22 mouse cellular contexts compared by ENCODE assay signal in the genomic region with DNA sequence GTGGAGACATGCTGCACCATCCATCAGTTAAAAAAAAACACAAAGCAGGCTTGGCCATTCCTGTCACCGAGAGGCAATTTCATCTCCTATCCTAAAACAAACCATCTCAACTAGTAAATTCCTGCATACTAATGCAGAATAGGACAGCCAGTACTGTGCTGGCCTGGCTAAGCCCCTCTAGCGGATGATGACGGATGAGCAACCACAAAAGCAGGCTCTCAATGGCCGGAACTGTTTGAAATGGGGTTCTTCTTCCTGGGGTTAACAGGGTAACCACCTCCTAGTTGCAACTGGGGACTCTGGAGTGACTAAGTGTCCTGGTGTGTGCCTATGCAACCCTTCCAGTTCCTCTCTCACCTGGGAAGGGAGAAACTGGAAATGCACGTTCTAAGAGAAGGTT. TPM values are rescaled to one million over a fixed set of nuclear protein-coding genes. Genes with fewer than 3 reads are reported as not detected.
A peak's percentile ranks its signal among the peaks of the same experiment; 100 is the strongest.
DNase-seq lines count a peak whose midpoint lies in the region; ATAC-seq and TF ChIP-seq lines count a peak whose summit lies in the region.
"Had no signal": no experiment of that assay in that cellular context is flagged by ENCODE, and none has a peak within 500 bp of the region (broad histone marks: within the 10 kb centered on the region; RNA-seq: fewer than 3 reads in every experiment).

No protein-coding gene starts in this region.

- no peak for TF ChIP-seq POLR2A in brain, embryonic 14.5 days (IDR thresholded peaks at IDR 0.05; ENCODE audit: borderline replicate concordance, extremely low read depth, insufficient read depth, insufficient read length, poor library complexity, severe bottlenecking)

- H3K4me3 ChIP-seq in heart, embryonic 10.5 days: no peak overlapping the region
- H3K4me3 ChIP-seq in midbrain, postnatal 0 days (ENCODE audit: low read depth, low read length): no peak overlapping the region
- no peak overlapping the region for H3K4me3 ChIP-seq in midbrain, embryonic 13.5 days (replicated peaks)
- no peak overlapping the region for H3K4me3 ChIP-seq in forebrain, embryonic 10.5 days
- H3K4me3 ChIP-seq: heart, embryonic 13.5 days; liver, embryonic 13.5 days; neural tube, embryonic 13.5 days had no signal

- H3K36me3 ChIP-seq in heart, embryonic 10.5 days: peaks cover 30% of the 10 kb centered on the region
- peaks cover 25% of the 10 kb centered on the region for H3K36me3 ChIP-seq in midbrain, postnatal 0 days (ENCODE audit: insufficient read depth, low read length)
- H3K36me3 ChIP-seq in midbrain, embryonic 13.5 days: peaks cover 30% of the 10 kb centered on the region
- peaks cover 40% of the 10 kb centered on the region for H3K36me3 ChIP-seq in forebrain, embryonic 10.5 days (replicated peaks)

- WGBS in heart, embryonic 10.5 days: 51% methylated on average over 5 of the region's 5 CpGs
- 38% methylated on average over 5 of the region's 5 CpGs for WGBS in midbrain, postnatal 0 days
- WGBS in midbrain, embryonic 13.5 days: 11% methylated on average over 5 of the region's 5 CpGs
- 40% methylated on average over 5 of the region's 5 CpGs for WGBS in forebrain, embryonic 10.5 days

- H3K27me3 ChIP-seq in heart, embryonic 10.5 days (ENCODE audit: insufficient read depth, poor library complexity, severe bottlenecking): no peaks in the 10 kb centered on the region
- H3K27me3 ChIP-seq in midbrain, postnatal 0 days (ENCODE audit: insufficient read depth, low read length): no peaks in the 10 kb centered on the region
- no peaks in the 10 kb centered on the region for H3K27me3 ChIP-seq in midbrain, embryonic 13.5 days
- peaks cover 15% of the 10 kb centered on the region for H3K27me3 ChIP-seq in forebrain, embryonic 10.5 days (ENCODE audit: poor library complexity, severe bottlenecking)
- H3K27me3 ChIP-seq: heart, embryonic 13.5 days; liver, embryonic 13.5 days; neural tube, embryonic 13.5 days had no signal

- ATAC-seq in midbrain, postnatal 0 days (ENCODE audit: low FRiP score): no peak
- no peak for ATAC-seq in midbrain, embryonic 13.5 days
- ATAC-seq in megakaryocyte, adult 5-6 weeks (ENCODE audit: poor library complexity, severe bottlenecking): 0 out of 2 replicates have a peak, but pooled peaks have one; percentile 20
- ATAC-seq: midbrain, embryonic 16.5 days had no signal

- peaks cover 36% of the 10 kb centered on the region for H3K4me1 ChIP-seq in heart, embryonic 10.5 days
- no peaks in the 10 kb centered on the region; the same call in 1 of the 2 replicates for H3K4me1 ChIP-seq in midbrain, postnatal 0 days (ENCODE audit: insufficient read depth, low read length)
- H3K4me1 ChIP-seq in midbrain, embryonic 13.5 days (replicated peaks): peaks cover 29% of the 10 kb centered on the region
- H3K4me1 ChIP-seq in forebrain, embryonic 10.5 days: peaks cover 51% of the 10 kb centered on the region

- H3K27ac ChIP-seq in heart, embryonic 10.5 days: no peak overlapping the region
- H3K27ac ChIP-seq in midbrain, postnatal 0 days (ENCODE audit: low read depth, low read length): no peak overlapping the region
- no peak overlapping the region for H3K27ac ChIP-seq in midbrain, embryonic 13.5 days
- no peak overlapping the region for H3K27ac ChIP-seq in forebrain, embryonic 10.5 days
- H3K27ac ChIP-seq: heart, embryonic 13.5 days; liver, embryonic 13.5 days; neural tube, embryonic 13.5 days had no signal

- H3K9me3 ChIP-seq in heart, embryonic 10.5 days: no peaks in the 10 kb centered on the region
- no peaks in the 10 kb centered on the region for H3K9me3 ChIP-seq in midbrain, postnatal 0 days (ENCODE audit: low read length)
- H3K9me3 ChIP-seq in midbrain, embryonic 13.5 days: no peaks in the 10 kb centered on the region
- no peaks in the 10 kb centered on the region for H3K9me3 ChIP-seq in forebrain, embryonic 10.5 days
- H3K9me3 ChIP-seq: heart, embryonic 13.5 days; liver, embryonic 13.5 days; neural tube, embryonic 13.5 days had no signal

- H3K4me2 ChIP-seq in midbrain, postnatal 0 days (ENCODE audit: low read depth, low read length, poor library complexity, severe bottlenecking): no peak overlapping the region
- no peak overlapping the region for H3K4me2 ChIP-seq in midbrain, embryonic 13.5 days (replicated peaks)
- H3K4me2 ChIP-seq: heart, embryonic 13.5 days; liver, embryonic 13.5 days; neural tube, embryonic 13.5 days had no signal

- DNase-seq in heart, adult 11 months: peak; percentile 75
- DNase-seq in heart, embryonic 10.5 days (ENCODE audit: low spot score): no peak
- no peak for DNase-seq in midbrain, postnatal 0 days (ENCODE audit: low spot score)
- DNase-seq in brain, embryonic 14.5 days (ENCODE audit: low read depth): peak; percentile 14
- DNase-seq in right cerebral cortex, postnatal 10 days (ENCODE audit: low spot score in 2 of 2): no peak
- no peak for DNase-seq in forebrain, embryonic 10.5 days (ENCODE audit: extremely low spot score, low spot score)
- DNase-seq: adrenal gland, adult 8-10 months; cerebellum, adult 8-10 months; gastrocnemius, postnatal 14 days; kidney, adult 2 months; kidney, postnatal 25 days; liver, embryonic 13.5 days had no signal

- H3K9ac ChIP-seq in midbrain, postnatal 0 days (replicated peaks; ENCODE audit: low read length, poor library complexity, severe bottlenecking): no peak overlapping the region
- no peak overlapping the region for H3K9ac ChIP-seq in midbrain, embryonic 13.5 days (replicated peaks)
- H3K9ac ChIP-seq: heart, embryonic 13.5 days; liver, embryonic 13.5 days; neural tube, embryonic 13.5 days had no signal

- TF ChIP-seq CTCF in midbrain, postnatal 0 days (IDR thresholded peaks at IDR 0.05): peak; percentile 57
- peak; percentile 46; the same call in 1 of the 2 replicates for TF ChIP-seq CTCF in brain, embryonic 14.5 days (IDR thresholded peaks at IDR 0.05; ENCODE audit: borderline replicate concordance, extremely low read depth, insufficient read depth, insufficient read length)

RNA-seq across cellular contexts. Expression of a gene that starts 1.2 kb away (rescaled TPM):
- polyA plus RNA-seq in heart, embryonic 10.5 days (2016; fragmentation: Nextera tagmentation; extraction: Ambion mirVana): not detected in 2 replicates
- not detected in 2 replicates for total RNA-seq in midbrain, postnatal 0 days (2014; rRNA removed)
- not detected in 2 replicates for polyA plus RNA-seq in midbrain, postnatal 0 days (2015; fragmentation: Nextera tagmentation; extraction: Ambion mirVana)
- polyA plus RNA-seq in midbrain, embryonic 13.5 days (2015; fragmentation: Nextera tagmentation; extraction: Ambion mirVana): not detected in 2 replicates
- not detected in 2 replicates for polyA plus RNA-seq in brain, embryonic 14.5 days (2012; rRNA removed)
- total RNA-seq in megakaryocyte, adult 5-6 weeks (2015): not detected in 2 replicates
- not detected in 2 replicates for total RNA-seq in megakaryocyte, adult 5-6 weeks (2017)
- not detected in 2 replicates for polyA plus RNA-seq in forebrain, embryonic 10.5 days (2016; fragmentation: Nextera tagmentation; extraction: Ambion mirVana)
- total RNA-seq: adrenal gland, adult 8-10 months; gastrocnemius, postnatal 14 days; hematopoietic stem cell, adult 5-6 weeks; layer of hippocampus, postnatal 14 days had no signal
- polyA plus RNA-seq: embryonic facial prominence, embryonic 11.5 days; frontal cortex, adult 2 months; heart, embryonic 13.5 days; kidney, adult 2 months; limb, embryonic 11.5 days; liver, embryonic 13.5 days; midbrain, embryonic 16.5 days; neural tube, embryonic 13.5 days had no signal

RNA-seq across cellular contexts. Expression of a gene that starts 2.5 kb away (rescaled TPM):
- polyA plus RNA-seq in heart, embryonic 10.5 days (2016; fragmentation: Nextera tagmentation; extraction: Ambion mirVana): 14.1 and 15.4 TPM in 2 replicates
- total RNA-seq in midbrain, postnatal 0 days (2014; rRNA removed): 7.5 and 9.0 TPM in 2 replicates
- polyA plus RNA-seq in midbrain, postnatal 0 days (2015; fragmentation: Nextera tagmentation; extraction: Ambion mirVana): 7.0 and 8.9 TPM in 2 replicates
- 3.3 TPM in 2 replicates for polyA plus RNA-seq in midbrain, embryonic 13.5 days (2015; fragmentation: Nextera tagmentation; extraction: Ambion mirVana)
- 3.4 and 6.8 TPM in 2 replicates for polyA plus RNA-seq in brain, embryonic 14.5 days (2012; rRNA removed)
- 0.25 and 1.3 TPM in 2 replicates for total RNA-seq in megakaryocyte, adult 5-6 weeks (2015)
- 0.57 and 0.59 TPM in 2 replicates for total RNA-seq in megakaryocyte, adult 5-6 weeks (2017)
- 5.6 and 5.8 TPM in 2 replicates for polyA plus RNA-seq in forebrain, embryonic 10.5 days (2016; fragmentation: Nextera tagmentation; extraction: Ambion mirVana)

RNA-seq across cellular contexts. Expression of a gene that starts 51.0 kb away (rescaled TPM):
- 8.2 and 9.5 TPM in 2 replicates for polyA plus RNA-seq in heart, embryonic 10.5 days (2016; fragmentation: Nextera tagmentation; extraction: Ambion mirVana)
- total RNA-seq in midbrain, postnatal 0 days (2014; rRNA removed): 59.8 and 77.2 TPM in 2 replicates
- 7.2 and 7.7 TPM in 2 replicates for polyA plus RNA-seq in midbrain, postnatal 0 days (2015; fragmentation: Nextera tagmentation; extraction: Ambion mirVana)
- 13.2 and 14.5 TPM in 2 replicates for polyA plus RNA-seq in midbrain, embryonic 13.5 days (2015; fragmentation: Nextera tagmentation; extraction: Ambion mirVana)
- polyA plus RNA-seq in brain, embryonic 14.5 days (2012; rRNA removed): 28.5 and 45.8 TPM in 2 replicates
- 287 and 324 TPM in 2 replicates for total RNA-seq in megakaryocyte, adult 5-6 weeks (2015)
- 142 and 182 TPM in 2 replicates for total RNA-seq in megakaryocyte, adult 5-6 weeks (2017)
- 9.9 and 10.4 TPM in 2 replicates for polyA plus RNA-seq in forebrain, embryonic 10.5 days (2016; fragmentation: Nextera tagmentation; extraction: Ambion mirVana)

Comparison
In these comparisons a context has a peak if more than half of its experiments do, and no peak if none do; other contexts are left out.
1. DNase-seq: peak in heart, adult 11 months (single experiment) and brain, embryonic 14.5 days (single experiment); none in heart, embryonic 10.5 days (single experiment), midbrain, postnatal 0 days (single experiment), right cerebral cortex, postnatal 10 days (0 of 2) and forebrain, embryonic 10.5 days (single experiment).